ENCODE assay signal across 22 mouse cellular contexts in genomic region chr16:81041262-81041661, GRCm38 (mm10).
"Had no signal": no experiment of that assay in that cellular context is flagged by ENCODE, and none has a peak within 500 bp of the region (broad histone marks: within the 10 kb centered on the region; RNA-seq: fewer than 3 reads in every experiment).

No protein-coding gene starts in this region.

- DNase-seq: heart, postnatal 10 days; heart, postnatal 14 days; heart, postnatal 36 days; heart, postnatal 4 days; kidney, adult 11 months; kidney, adult 18-20 months; kidney, adult 2 months; kidney, adult 8-10 months; kidney, adult 9 months; kidney, postnatal 10 days; kidney, postnatal 14 days; kidney, postnatal 25 days; kidney, postnatal 36 days; kidney, postnatal 4 days; layer of hippocampus, adult 9-11 months; layer of hippocampus, postnatal 36 days had no signal

- ATAC-seq: hindbrain, embryonic 16.5 days; hindbrain, postnatal 0 days; inflammation-experienced regulatory T-cells, adult 6 months; intestine, embryonic 15.5 days; intestine, embryonic 16.5 days; intestine, postnatal 0 days had no signal
